Mouse (Mus musculus) naive thymus-derived CD4-positive, alpha-beta T cell, adult 2 months (primary cell): ENCODE results near the gene Dennd1b.

Experiments
- DNase-seq: peaks from one replicate; pipeline ENCODE4 v3.0.0-alpha.2; 2011; ENCODE audit warnings: low read depth

Gene Dennd1b

GRCm38 (mm10) chr1:139080517-139081386 lies 117.5 kb downstream of the Dennd1b start:
- DNase-seq: no peak

GRCm38 (mm10) chr1:139083382-139083781 lies 120.1 kb downstream of the Dennd1b start:
- DNase-seq: peak; percentile 22

DNA sequence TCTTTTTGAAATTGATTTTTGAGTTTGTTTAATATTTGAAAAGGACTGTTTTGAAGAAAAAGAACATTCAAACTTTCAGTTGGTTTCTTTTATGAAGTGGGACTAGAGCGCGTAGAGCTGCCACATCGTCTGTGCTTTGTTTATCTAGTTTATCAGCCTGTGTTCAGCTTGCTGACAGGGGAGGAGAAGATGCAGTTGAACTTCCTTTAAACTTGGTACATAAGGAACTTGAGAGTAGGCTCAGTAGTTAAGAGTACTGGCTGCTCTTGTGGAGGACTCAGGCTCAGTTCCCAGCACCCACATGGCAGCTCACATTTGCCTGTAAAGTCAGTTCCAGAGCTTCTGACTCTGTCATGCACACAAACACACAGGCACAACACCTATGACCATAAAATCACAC lies 124.3 kb downstream of the Dennd1b start:
- DNase-seq: no peak

DNA sequence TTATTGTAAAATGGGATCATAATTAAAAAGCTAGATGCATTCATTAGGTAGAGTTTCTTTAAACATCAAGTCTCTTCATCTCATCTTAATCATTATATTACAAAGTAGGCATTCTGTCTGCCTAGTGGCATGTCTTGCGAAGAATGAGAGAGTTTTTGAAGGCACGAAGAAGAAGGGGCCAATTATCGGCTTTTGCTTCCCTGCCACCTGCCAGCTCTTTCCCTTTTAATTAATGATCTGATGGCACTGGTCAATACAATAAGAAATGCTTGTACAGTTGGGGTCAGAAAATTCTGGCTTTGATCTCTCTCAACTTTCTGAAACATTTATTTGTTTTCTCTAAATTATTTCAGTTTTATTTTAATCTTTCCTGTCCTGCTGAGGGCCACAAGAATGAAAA lies 127.5 kb downstream of the Dennd1b start:
- no peak for DNase-seq

- no peak for DNase-seq
These were observed 128.5 kb downstream of the Dennd1b start for GRCm38 (mm10) chr1:139091701-139092100.

DNA sequence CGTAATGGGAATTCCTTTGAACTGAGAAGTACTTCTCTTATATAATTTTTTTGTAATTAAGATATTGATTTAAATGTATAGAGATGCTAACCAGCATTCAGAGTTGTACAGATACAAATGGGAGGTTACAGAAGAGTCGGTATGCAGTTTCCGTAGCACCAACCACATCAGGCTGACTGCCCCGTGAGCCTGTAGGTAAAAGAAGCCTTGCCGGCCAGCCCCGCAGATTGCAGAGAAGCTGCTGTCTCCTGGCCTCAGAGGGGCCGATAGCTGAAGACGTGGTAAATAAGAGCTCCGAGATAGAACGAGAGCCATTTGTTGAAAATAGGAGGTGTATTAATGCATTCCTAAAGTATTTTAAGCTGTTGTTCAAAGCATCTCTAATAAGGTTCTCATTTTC lies 128.9 kb downstream of the Dennd1b start:
- no peak for DNase-seq

DNA sequence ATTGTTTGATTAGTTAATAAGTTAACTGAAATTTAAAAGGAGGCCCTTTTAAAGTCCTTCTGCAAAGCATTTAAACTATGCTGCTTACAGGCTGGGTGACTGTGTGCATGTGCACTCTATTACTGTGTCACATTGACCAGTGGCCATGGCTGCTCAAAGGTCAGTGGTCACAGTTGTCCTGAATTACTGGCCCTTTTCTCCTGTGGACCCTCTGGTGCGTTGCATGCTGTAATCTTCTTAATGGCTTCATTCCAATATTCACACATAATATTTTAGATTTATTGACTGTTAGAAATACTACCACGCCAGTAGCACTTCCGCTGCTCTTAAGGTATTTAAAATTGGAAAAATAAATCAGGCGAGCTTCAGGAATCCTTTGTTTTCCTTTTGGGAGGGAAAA lies 129.5 kb downstream of the Dennd1b start:
- DNase-seq: no peak

- no peak for DNase-seq
These were observed 133.1 kb downstream of the Dennd1b start for GRCm38 (mm10) chr1:139096369-139096768.

DNA sequence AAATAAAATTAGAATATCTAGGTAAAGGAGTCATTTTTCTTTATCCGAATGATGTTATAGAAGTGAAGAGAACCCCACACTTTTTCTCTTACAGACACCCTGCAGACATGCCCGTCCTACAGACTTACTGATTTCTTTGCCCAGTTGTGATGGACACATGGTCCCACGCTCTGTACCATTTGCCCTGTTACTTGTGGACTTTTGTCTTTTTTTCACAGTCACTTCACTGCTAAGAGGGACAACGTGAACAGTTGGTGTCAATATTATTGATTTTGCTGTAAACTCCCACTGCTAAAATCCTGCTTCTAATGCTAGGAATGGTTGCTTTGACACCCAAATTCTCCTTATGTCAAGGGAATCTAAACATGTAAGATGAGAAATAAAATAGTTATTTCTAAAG lies 134.9 kb downstream of the Dennd1b start:
- DNase-seq: no peak

- no peak for DNase-seq
These were observed 138.5 kb downstream of the Dennd1b start for GRCm38 (mm10) chr1:139101725-139102124.

GRCm38 (mm10) chr1:139108251-139108650 lies 145.0 kb downstream of the Dennd1b start:
- DNase-seq: no peak

- DNase-seq: no peak
These were observed 159.4 kb downstream of the Dennd1b start for GRCm38 (mm10) chr1:139122626-139123025.

GRCm38 (mm10) chr1:139139644-139140043 lies 176.4 kb downstream of the Dennd1b start:
- no peak for DNase-seq

- no peak for DNase-seq
These were observed 182.3 kb downstream of the Dennd1b start for GRCm38 (mm10) chr1:139145516-139145915.

DNA sequence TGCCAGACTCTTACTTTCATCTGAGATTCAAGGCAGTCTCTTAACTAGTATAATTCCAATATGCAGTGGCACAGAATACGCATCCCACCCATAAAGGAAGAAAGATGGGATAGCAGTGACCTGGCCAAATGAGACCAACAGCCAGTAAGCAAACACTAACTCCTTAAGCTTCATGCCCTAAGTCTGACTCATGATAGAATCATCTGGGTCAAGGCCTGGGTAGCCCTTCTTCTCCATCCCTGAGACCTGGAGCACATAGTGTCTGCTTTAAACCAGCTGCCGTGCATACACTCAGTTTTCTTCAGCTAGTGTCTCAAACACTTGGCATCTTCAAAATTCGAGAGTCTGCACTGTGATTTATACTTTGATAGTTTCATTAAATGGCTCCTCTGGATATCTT lies 183.1 kb downstream of the Dennd1b start:
- DNase-seq: no peak

GRCm38 (mm10) chr1:139153006-139153405 lies 189.8 kb downstream of the Dennd1b start:
- DNase-seq: no peak

DNA sequence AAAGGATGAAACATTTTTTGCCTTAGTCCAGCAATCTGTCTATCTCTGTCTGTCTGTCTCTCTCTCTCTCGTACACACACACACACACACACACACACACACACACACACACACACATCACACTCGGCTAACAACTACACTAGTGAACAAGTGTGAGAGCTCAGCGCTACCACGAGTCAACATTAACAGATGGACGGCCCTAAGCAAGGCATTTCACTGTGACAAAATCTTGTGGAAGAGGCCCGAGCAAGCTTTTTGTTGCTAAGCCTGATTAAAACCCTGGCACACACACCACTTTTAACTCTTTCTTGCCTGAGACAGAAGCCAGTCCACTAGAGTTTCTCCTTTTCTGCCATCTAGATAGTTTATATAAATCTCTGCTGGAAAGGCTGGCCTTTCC lies 190.3 kb downstream of the Dennd1b start:
- DNase-seq: no peak

- peak; percentile 64 for DNase-seq
These were observed 193.2 kb downstream of the Dennd1b start for GRCm38 (mm10) chr1:139156397-139156796.

DNA sequence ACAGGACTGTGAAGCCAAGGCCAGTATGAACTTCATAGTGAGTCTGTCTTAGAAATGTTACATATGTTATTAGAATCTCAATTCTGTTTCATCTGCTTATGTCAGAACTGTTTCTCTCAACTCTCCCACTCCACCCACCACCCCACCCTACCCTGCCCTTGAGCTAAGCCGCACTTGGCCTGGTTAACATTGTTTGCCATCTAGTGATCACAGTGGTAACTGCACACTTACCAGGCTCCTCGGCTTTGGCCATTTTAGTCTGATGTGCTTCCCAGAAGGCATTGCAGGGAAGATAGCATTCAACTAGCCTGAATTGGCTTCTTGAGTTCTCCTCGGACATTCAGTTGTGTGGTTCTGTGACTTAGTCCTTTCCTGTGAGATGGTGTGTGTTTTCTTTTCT lies 198.4 kb downstream of the Dennd1b start:
- DNase-seq: peak; percentile 18

GRCm38 (mm10) chr1:139162814-139163213 lies 199.6 kb downstream of the Dennd1b start:
- DNase-seq: peak; percentile 48

- no peak for DNase-seq
These were observed 211.0 kb downstream of the Dennd1b start for GRCm38 (mm10) chr1:139174058-139174832.

- DNase-seq: peak; percentile 15
These were observed 216.5 kb downstream of the Dennd1b start for GRCm38 (mm10) chr1:139179707-139180106.

- peak; percentile 38 for DNase-seq
These were observed 217.4 kb downstream of the Dennd1b start for GRCm38 (mm10) chr1:139180481-139181149.
